Mouse (Mus musculus) layer of hippocampus, postnatal 10 days (tissue): Measurements from ENCODE around the gene Zbtb32. TPM values are rescaled to one million over a fixed set of nuclear protein-coding genes. Genes with fewer than 3 reads are reported as not detected.

Experiments
- DNase-seq, 2 experiments: peaks; one replicate each; pipeline ENCODE4 v3.0.0; 2021; ENCODE audit warnings: low spot score in 2 of 2
- microRNA-seq, 2 experiments: library from miRNA; unstranded; fragments of <30 nt; microRNA quantifications; one replicate each; pipeline ENCODE4 v1.2.0; 2021
- total RNA-seq, 2 experiments: library from RNA; stranded (reverse); gene quantifications; 2 replicates each; pipeline ENCODE4 v1.2.3; 2021

Gene Zbtb32
- total RNA-seq, 2 experiments from 2014 or later = not detected

DNA sequence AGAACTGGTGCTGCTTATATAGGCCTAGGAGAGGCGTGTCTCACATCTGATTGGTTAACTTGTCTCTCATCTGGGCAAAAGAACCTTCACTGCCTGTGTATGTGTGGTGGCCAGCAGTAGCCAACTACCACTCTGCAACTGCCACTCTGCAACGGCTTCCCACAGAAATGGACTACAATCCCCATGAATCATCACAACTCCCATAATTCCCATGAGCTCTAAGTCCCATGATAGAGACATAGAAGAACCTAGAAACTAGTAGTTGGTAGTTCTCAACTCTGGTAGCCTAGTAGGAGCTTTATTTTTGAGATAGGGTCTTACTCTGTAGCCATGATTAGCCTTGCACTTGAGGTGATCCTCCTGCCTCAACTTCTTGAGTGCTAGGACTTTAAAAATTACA lies 48.8 kb downstream of the Zbtb32 start:
- no peak for DNase-seq

DNA sequence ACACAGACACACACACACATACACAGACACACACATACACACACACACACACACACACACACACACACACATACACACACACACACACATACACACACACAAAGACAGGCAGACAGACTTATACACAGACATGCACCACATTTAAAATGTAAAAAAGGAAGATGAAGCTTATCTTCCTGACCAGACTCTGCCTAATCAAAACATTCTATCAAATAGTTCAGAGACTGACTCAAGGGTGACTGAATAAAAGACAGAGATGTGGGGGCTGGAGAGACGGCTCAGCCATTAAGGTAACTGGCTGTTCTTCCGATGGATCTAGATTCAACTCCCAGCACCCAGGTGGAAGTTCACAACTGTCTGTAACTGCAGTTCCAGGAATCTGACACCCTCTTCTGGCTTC lies 54.4 kb downstream of the Zbtb32 start:
- DNase-seq = no peak

GRCm38 (mm10) chr7:30540572-30540971 lies 58.1 kb downstream of the Zbtb32 start:
- DNase-seq = no peak

Small RNA genes lying within 50 kb of the gene (microRNA-seq; reads per million reads assigned to microRNA genes)
- gene Gm38670 (0 to 0.45 reads per million in 2 experiments), gene Mir3569 (0.67 to 0.98 reads per million in 2 experiments)

Other genes with a start within 250 kb of the Zbtb32 start
- 10 to 100 TPM; 42.8 to 43.6 TPM for gene Lrfn3, start 236.1 kb downstream of the Zbtb32 start, total RNA-seq
- gene Tyrobp, start 185.1 kb downstream of the Zbtb32 start, total RNA-seq = 10 to 100 TPM; 21.9 to 24.0 TPM
- gene Hcst, start 179.1 kb downstream of the Zbtb32 start, total RNA-seq = 1 to 10 TPM in 1 of 2 experiments, under 1 TPM in 1; 0.91 to 1.8 TPM
- gene Nfkbid, start 177.2 kb downstream of the Zbtb32 start, total RNA-seq = 1 to 10 TPM; 2.2 to 3.0 TPM
- 100 to 1,000 TPM; 831 to 849 TPM for gene Aplp1, start 153.4 kb downstream of the Zbtb32 start, total RNA-seq
- gene Kirrel2, start 141.2 kb downstream of the Zbtb32 start, total RNA-seq = 1 to 10 TPM; 3.9 to 5.3 TPM
- gene Nphs1, start 140.6 kb downstream of the Zbtb32 start, total RNA-seq = under 1 TPM; 0.55 to 0.62 TPM
- gene Prodh2, start 105.3 kb downstream of the Zbtb32 start, total RNA-seq = under 1 TPM in 1 of 2 experiments, not detected in 1; 0.69 TPM
- 100 to 1,000 TPM; 218 to 232 TPM for gene Arhgap33, start 63.8 kb downstream of the Zbtb32 start, total RNA-seq
- 1 to 10 TPM; 5.3 to 5.6 TPM for gene Hspb6, start 46.7 kb downstream of the Zbtb32 start, total RNA-seq
- 1 to 10 TPM; 3.4 to 4.4 TPM for gene Proser3, start 46.6 kb downstream of the Zbtb32 start, total RNA-seq
- 10 to 100 TPM; 28.2 to 36.6 TPM for gene Lin37, start 39.1 kb downstream of the Zbtb32 start, total RNA-seq
- 10 to 100 TPM; 49.4 to 52.5 TPM for gene U2af1l4, start 35.6 kb downstream of the Zbtb32 start, total RNA-seq
- gene Gm49396, start 35.6 kb downstream of the Zbtb32 start, total RNA-seq = 1 to 10 TPM; 4.8 to 5.8 TPM
- gene Psenen, start 35.3 kb downstream of the Zbtb32 start, total RNA-seq = 10 to 100 TPM; 79.4 to 87.1 TPM
- 1 to 10 TPM; 2.4 to 2.8 TPM for gene Igflr1, start 33.5 kb downstream of the Zbtb32 start, total RNA-seq
- 10 to 100 TPM; 57.8 to 59.8 TPM for gene Kmt2b, start 10.2 kb downstream of the Zbtb32 start, total RNA-seq
- gene Upk1a, start 13.9 kb upstream of the Zbtb32 start, total RNA-seq = under 1 TPM; 0.22 to 0.34 TPM
- gene Cox6b1, start 27.2 kb upstream of the Zbtb32 start, total RNA-seq = 100 to 1,000 TPM; 719 to 852 TPM
- gene Etv2, start 36.9 kb upstream of the Zbtb32 start, total RNA-seq = not detected
- gene Rbm42, start 51.4 kb upstream of the Zbtb32 start, total RNA-seq = 10 to 100 TPM; 75.3 to 79.9 TPM
- 1 to 10 TPM; 7.0 to 7.4 TPM for gene Haus5, start 66.1 kb upstream of the Zbtb32 start, total RNA-seq
- gene Pmis2, start 72.7 kb upstream of the Zbtb32 start, total RNA-seq = not detected
- not detected for gene 2200002J24Rik, start 100.0 kb upstream of the Zbtb32 start, total RNA-seq
- 1 to 10 TPM; 3.1 to 3.8 TPM for gene Atp4a, start 113.3 kb upstream of the Zbtb32 start, total RNA-seq
- 100 to 1,000 TPM; 117 to 141 TPM for gene Tmem147, start 130.6 kb upstream of the Zbtb32 start, total RNA-seq
- gene Gapdhs, start 144.8 kb upstream of the Zbtb32 start, total RNA-seq = not detected
- 10 to 100 TPM in 1 of 2 experiments, 1 to 10 TPM in 1; 7.7 to 10.4 TPM for gene Sbsn, start 152.6 kb upstream of the Zbtb32 start, total RNA-seq
- gene Dmkn, start 164.8 kb upstream of the Zbtb32 start, total RNA-seq = 1 to 10 TPM; 1.2 to 1.5 TPM
- not detected for gene Krtdap, start 189.0 kb upstream of the Zbtb32 start, total RNA-seq
- under 1 TPM in 1 of 2 experiments, not detected in 1; 0.25 TPM for gene Ffar2, start 224.9 kb upstream of the Zbtb32 start, total RNA-seq